Mouse (Mus musculus): ENCODE measurements around the gene Dnaja3. TPM values are rescaled to one million over a fixed set of nuclear protein-coding genes. Genes with fewer than 3 reads are reported as not detected.

Dnaja3 gene
- polyA plus RNA-seq, 1 experiment from 2014 or later, result 48.0 TPM

DNA sequence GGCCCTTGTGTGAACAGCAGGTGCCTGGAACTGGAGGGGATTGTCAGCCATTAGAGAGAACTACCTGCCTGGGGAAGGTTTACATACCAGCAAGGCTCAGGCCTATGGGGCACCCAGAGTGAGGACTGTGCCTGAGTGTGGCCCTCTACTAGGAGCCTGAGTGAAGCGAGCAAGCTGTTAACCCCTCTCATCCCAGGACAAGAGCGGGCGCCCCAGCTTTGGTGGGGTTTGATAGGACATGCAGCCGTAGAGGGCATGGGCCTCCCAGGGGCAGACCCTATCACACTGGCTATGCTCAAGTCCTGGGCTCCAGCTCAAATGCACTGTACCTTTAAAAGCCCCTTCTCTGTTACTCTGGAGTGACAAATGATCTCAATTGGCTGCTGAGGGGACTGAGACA is 7.0 kb downstream of the Dnaja3 start:
- Histone ChIP-seq H3K27me3 (no peaks in the 10 kb centered on the region), H3K36me3 (ENCODE audit: poor library complexity, severe bottlenecking) (peaks cover 25% of the 10 kb centered on the region; the same call in 1 of the 2 replicates), H3K4me2 (no peak overlapping the region), H3K9ac (no peak overlapping the region), H3K9me3 (replicated peaks) (no peaks in the 10 kb centered on the region), H3K27ac (no peak overlapping the region), H3K4me3 (no peak overlapping the region), H3K4me1 (peaks cover 33% of the 10 kb centered on the region)
- WGBS, result 76% methylated on average over 4 of the region's 4 CpGs
- no peak for ATAC-seq

- no peak overlapping the region for H3K27ac ChIP-seq
Observed at GRCm38 (mm10) chr16:4647651-4648141, 7.9 kb downstream of the Dnaja3 start.

GRCm38 (mm10) chr16:4648416-4649023 is 8.7 kb downstream of the Dnaja3 start:
- H3K4me1 ChIP-seq, result peaks cover 20% of the 10 kb centered on the region
- ATAC-seq, result no peak
- no peak overlapping the region for H3K4me3 ChIP-seq
- no peaks in the 10 kb centered on the region for H3K27me3 ChIP-seq
- no peak overlapping the region for H3K9ac ChIP-seq
- H3K9me3 ChIP-seq (replicated peaks), result no peaks in the 10 kb centered on the region
- no peak overlapping the region for H3K4me2 ChIP-seq
- peaks cover 33% of the 10 kb centered on the region; the same call in 1 of the 2 replicates for H3K36me3 ChIP-seq (ENCODE audit: poor library complexity, severe bottlenecking)
- no peak overlapping the region for H3K27ac ChIP-seq
- 86% methylated on average over 28 of the region's 28 CpGs for WGBS

More at GRCm38 (mm10) chr16:4647651-4648141, 7.9 kb downstream of the Dnaja3 start:
- H3K9me3 ChIP-seq (replicated peaks), result no peaks in the 10 kb centered on the region
- peak overlapping the region; percentile 3; the same call in 1 of the 2 replicates for H3K9ac ChIP-seq
- peaks cover 33% of the 10 kb centered on the region; the same call in 1 of the 2 replicates for H3K36me3 ChIP-seq (ENCODE audit: poor library complexity, severe bottlenecking)
- peaks cover 29% of the 10 kb centered on the region for H3K4me1 ChIP-seq
- H3K4me2 ChIP-seq, result no peak overlapping the region
- H3K4me3 ChIP-seq, result no peak overlapping the region
- WGBS, result 83% methylated on average over 13 of the region's 13 CpGs
- H3K27me3 ChIP-seq, result no peaks in the 10 kb centered on the region
- ATAC-seq, result no peak

GRCm38 (mm10) chr16:4649211-4649610 is 9.4 kb downstream of the Dnaja3 start:
- no peak overlapping the region for H3K27ac ChIP-seq
- no peak for ATAC-seq
- peaks cover 14% of the 10 kb centered on the region for H3K4me1 ChIP-seq
- no peaks in the 10 kb centered on the region for H3K27me3 ChIP-seq
- H3K9me3 ChIP-seq (replicated peaks), result no peaks in the 10 kb centered on the region
- H3K4me3 ChIP-seq, result no peak overlapping the region
- 88% methylated on average over 5 of the region's 5 CpGs for WGBS
- no peak overlapping the region for H3K9ac ChIP-seq
- no peak overlapping the region for H3K4me2 ChIP-seq
- peaks cover 39% of the 10 kb centered on the region; the same call in 1 of the 2 replicates for H3K36me3 ChIP-seq (ENCODE audit: poor library complexity, severe bottlenecking)

GRCm38 (mm10) chr16:4649692-4650091 is 9.9 kb downstream of the Dnaja3 start:
- H3K27me3 ChIP-seq, result no peaks in the 10 kb centered on the region
- no peak overlapping the region for H3K4me2 ChIP-seq
- H3K9ac ChIP-seq, result no peak overlapping the region
- H3K36me3 ChIP-seq (ENCODE audit: poor library complexity, severe bottlenecking), result peaks cover 43% of the 10 kb centered on the region; the same call in 1 of the 2 replicates
- no peak for ATAC-seq
- no peak overlapping the region for H3K4me3 ChIP-seq
- WGBS, result 93% methylated on average over 11 of the region's 11 CpGs
- peaks cover 9% of the 10 kb centered on the region for H3K4me1 ChIP-seq
- no peak overlapping the region for H3K27ac ChIP-seq
- H3K9me3 ChIP-seq (replicated peaks), result no peaks in the 10 kb centered on the region

DNA sequence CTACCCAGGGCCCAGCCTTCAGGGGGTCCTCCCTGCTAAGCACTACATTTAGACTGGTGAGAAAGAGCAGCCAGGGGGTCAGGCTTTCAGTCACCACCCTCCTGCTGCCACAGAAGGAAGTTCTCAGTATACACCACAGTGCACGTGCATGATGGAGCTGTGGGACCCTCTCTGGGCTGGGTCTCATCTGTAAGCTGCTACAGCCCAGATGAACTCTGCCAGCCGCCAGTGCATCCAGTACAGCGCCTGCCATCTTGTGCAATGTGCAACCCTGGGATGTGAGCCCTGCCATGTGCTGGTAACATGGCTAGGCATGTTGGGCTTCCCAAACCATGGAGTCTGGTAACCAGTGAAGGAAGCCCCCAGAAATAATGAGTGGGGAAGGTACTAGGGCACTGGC is 10.4 kb downstream of the Dnaja3 start:
- Histone ChIP-seq H3K27me3 (no peaks in the 10 kb centered on the region), H3K4me1 (peaks cover 8% of the 10 kb centered on the region), H3K9ac (no peak overlapping the region), H3K9me3 (replicated peaks) (no peaks in the 10 kb centered on the region), H3K4me2 (no peak overlapping the region), H3K27ac (no peak overlapping the region), H3K4me3 (no peak overlapping the region), H3K36me3 (ENCODE audit: poor library complexity, severe bottlenecking) (peaks cover 46% of the 10 kb centered on the region; the same call in 1 of the 2 replicates)
- WGBS, result 86% methylated on average over 3 of the region's 3 CpGs
- ATAC-seq, result no peak

- H3K9me3 ChIP-seq (replicated peaks), result no peaks in the 10 kb centered on the region
- H3K27me3 ChIP-seq, result no peaks in the 10 kb centered on the region
- H3K9ac ChIP-seq, result no peak overlapping the region
- H3K4me2 ChIP-seq, result no peak overlapping the region
- peaks cover 52% of the 10 kb centered on the region; the same call in 1 of the 2 replicates for H3K36me3 ChIP-seq (ENCODE audit: poor library complexity, severe bottlenecking)
- H3K4me3 ChIP-seq, result no peak overlapping the region
- H3K4me1 ChIP-seq, result peaks cover 15% of the 10 kb centered on the region
- 86% methylated on average over 1 of the region's 1 CpGs for WGBS
- ATAC-seq, result no peak
- no peak overlapping the region; the same call in 1 of the 2 replicates for H3K27ac ChIP-seq
Observed at GRCm38 (mm10) chr16:4651081-4651480, 11.3 kb downstream of the Dnaja3 start.

DNA sequence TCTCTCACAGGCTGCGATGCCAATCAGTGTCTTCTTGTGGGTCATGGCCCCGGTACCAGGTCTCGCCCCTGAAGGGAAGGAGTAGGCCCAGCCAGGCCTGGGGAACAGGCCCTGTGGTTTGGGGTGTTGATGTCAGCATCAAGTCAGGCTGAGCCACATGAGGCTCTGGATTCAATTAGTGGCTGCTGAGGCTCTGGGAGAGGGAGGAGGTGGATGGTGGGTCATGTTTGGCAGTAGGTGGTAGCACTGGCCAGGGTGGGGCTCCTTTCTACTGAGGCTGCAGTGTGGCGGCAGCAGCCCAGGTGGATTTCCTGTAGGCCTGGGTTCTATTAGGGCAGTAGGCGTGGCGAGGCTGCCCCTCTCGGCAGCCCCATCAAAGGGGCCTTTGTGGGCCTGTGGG is 11.8 kb downstream of the Dnaja3 start:
- Histone ChIP-seq H3K27me3 (no peaks in the 10 kb centered on the region), H3K9ac (no peak overlapping the region; the same call in 1 of the 2 replicates), H3K36me3 (ENCODE audit: poor library complexity, severe bottlenecking) (peaks cover 52% of the 10 kb centered on the region; the same call in 1 of the 2 replicates), H3K4me3 (no peak overlapping the region), H3K4me2 (no peak overlapping the region), H3K9me3 (replicated peaks) (no peaks in the 10 kb centered on the region), H3K4me1 (peaks cover 21% of the 10 kb centered on the region), H3K27ac (no peak overlapping the region)
- WGBS, result 66% methylated on average over 7 of the region's 7 CpGs
- ATAC-seq, result no peak

- Histone ChIP-seq H3K9me3 (replicated peaks) (no peaks in the 10 kb centered on the region), H3K36me3 (ENCODE audit: poor library complexity, severe bottlenecking) (peaks cover 52% of the 10 kb centered on the region; the same call in 1 of the 2 replicates), H3K27ac (no peak overlapping the region), H3K4me2 (no peak overlapping the region), H3K9ac (no peak overlapping the region), H3K4me3 (no peak overlapping the region), H3K4me1 (peaks cover 22% of the 10 kb centered on the region), H3K27me3 (no peaks in the 10 kb centered on the region)
- no peak for ATAC-seq
- WGBS, result 86% methylated on average over 4 of the region's 4 CpGs
Observed at GRCm38 (mm10) chr16:4652707-4653416, 13.1 kb downstream of the Dnaja3 start.

GRCm38 (mm10) chr16:4654706-4655105 is 14.9 kb downstream of the Dnaja3 start:
- Histone ChIP-seq H3K4me1 (peaks cover 33% of the 10 kb centered on the region), H3K27me3 (no peaks in the 10 kb centered on the region), H3K4me2 (no peak overlapping the region), H3K36me3 (ENCODE audit: poor library complexity, severe bottlenecking) (peaks cover 38% of the 10 kb centered on the region; the same call in 1 of the 2 replicates), H3K27ac (no peak overlapping the region), H3K4me3 (no peak overlapping the region), H3K9ac (no peak overlapping the region), H3K9me3 (replicated peaks) (no peaks in the 10 kb centered on the region)
- 86% methylated on average over 10 of the region's 10 CpGs for WGBS
- ATAC-seq, result no peak

GRCm38 (mm10) chr16:4655251-4655734 is 15.5 kb downstream of the Dnaja3 start:
- peaks cover 36% of the 10 kb centered on the region; the same call in 1 of the 2 replicates for H3K36me3 ChIP-seq (ENCODE audit: poor library complexity, severe bottlenecking)
- WGBS, result 77% methylated on average over 4 of the region's 4 CpGs

More at GRCm38 (mm10) chr16:4655251-4655734, 15.5 kb downstream of the Dnaja3 start:
- H3K9ac ChIP-seq, result no peak overlapping the region
- H3K4me2 ChIP-seq, result no peak overlapping the region
- no peak overlapping the region for H3K4me3 ChIP-seq
- H3K9me3 ChIP-seq (replicated peaks), result no peaks in the 10 kb centered on the region
- peaks cover 33% of the 10 kb centered on the region for H3K4me1 ChIP-seq
- no peaks in the 10 kb centered on the region for H3K27me3 ChIP-seq
- no peak overlapping the region for H3K27ac ChIP-seq
- ATAC-seq, result no peak
